Mouse (Mus musculus): ENCODE measurements around the gene Tbcd.

GRCm38 (mm10) chr11:121627521-121627920 is 175.8 kb downstream of the Tbcd start:
- TF ChIP-seq POLR2A (IDR thresholded peaks at IDR 0.05; ENCODE audit: borderline replicate concordance, insufficient read depth, low read length) (no peak), CTCF (IDR thresholded peaks at IDR 0.05; ENCODE audit: borderline replicate concordance, insufficient read depth, low read depth, low read length) (no peak)

All from cerebellum, adult 2 months (tissue).